Mouse (Mus musculus) right cerebral cortex, postnatal 25 days (tissue): ENCODE measurements around the gene St13.
"Not testable (repeated sequence)": the region's sequence is repeated elsewhere in the genome, so short reads cannot be mapped to it uniquely, and the experiment has no call there.

ENCODE experiments used
- DNase-seq: peaks from one replicate; pipeline ENCODE4 v3.0.0; 2022

The St13 gene

DNA sequence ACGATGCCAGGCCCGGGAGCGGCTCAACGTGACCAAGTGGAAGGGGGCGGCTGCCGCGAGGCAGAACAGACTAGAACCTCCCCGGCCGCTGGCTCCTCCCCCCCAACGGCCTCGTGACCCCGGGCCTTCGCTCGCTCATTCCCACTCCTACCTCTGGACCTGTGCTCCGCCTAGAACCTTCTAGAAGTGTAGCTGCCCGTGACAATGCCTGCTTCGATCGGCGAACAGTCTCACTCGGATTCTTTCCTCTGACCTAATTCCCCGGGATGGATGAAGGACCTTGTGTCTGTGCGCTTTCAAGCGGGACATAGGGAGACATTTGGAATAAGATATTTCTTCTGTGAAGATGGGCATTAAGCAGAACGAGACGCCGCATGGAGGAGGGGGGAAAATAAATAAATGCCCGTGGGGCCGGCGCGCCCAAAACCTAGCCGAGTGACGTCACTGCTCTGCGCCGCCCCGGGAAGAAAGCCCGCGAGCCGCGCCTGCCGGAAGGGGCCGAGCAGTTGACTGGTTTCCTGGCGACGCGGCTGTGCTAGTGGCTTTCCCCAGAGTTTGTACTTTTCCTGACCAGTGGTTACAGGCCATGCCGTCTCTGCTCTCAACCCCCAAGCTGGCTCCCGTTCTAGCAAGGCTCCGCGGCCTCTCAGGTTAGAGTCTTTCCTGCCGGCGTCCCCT is at the start of gene St13, which contains the start of gene Xpnpep3:
TSS of gene St13 (minus strand) at position 440 of the 678 bp plus-strand sequence.
TSS of gene Xpnpep3 (plus strand) at position 501 of the 678 bp plus-strand sequence.
- peak; percentile 96 for DNase-seq

DNA sequence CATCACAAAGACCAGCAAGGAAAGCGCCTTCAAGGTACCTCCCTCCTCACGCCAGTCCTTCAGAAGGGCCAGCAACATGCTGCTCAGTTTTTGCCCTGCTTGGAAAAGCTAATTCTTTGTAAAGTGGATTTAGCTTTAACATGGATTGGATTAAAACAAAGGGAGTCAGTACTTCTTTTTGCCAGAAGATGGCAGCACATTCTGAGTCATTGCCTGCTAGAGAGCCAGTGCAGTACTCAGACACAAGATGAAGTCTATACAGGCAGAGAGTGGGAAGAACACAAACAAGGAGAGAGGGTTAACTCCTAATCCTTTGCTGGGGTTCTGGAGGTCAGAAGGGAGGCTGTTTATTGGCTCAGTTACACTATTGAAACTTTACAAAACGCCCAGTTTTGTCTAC is 48.6 kb upstream of the St13 start:
- peak; percentile 25 for DNase-seq

DNA sequence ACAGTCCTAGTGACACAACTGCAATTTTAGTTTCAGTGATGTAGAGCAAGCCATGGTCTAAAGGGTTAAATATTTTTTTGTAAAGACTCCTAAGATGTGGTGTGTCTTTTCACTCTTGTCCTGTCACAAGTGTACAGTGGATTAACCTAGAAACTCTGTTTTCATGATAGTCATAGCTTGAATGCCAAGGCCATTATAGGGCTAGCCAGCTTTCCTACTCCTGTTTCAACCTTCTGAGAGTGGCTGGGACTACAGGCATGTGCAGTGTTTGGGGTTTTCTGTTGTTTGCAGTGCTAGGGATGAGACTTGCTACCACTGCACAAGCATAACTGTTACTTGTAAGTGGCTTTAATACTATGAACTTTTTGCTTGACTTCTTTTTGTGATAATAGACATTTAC is 39.4 kb upstream of the St13 start:
- DNase-seq, result no peak

DNA sequence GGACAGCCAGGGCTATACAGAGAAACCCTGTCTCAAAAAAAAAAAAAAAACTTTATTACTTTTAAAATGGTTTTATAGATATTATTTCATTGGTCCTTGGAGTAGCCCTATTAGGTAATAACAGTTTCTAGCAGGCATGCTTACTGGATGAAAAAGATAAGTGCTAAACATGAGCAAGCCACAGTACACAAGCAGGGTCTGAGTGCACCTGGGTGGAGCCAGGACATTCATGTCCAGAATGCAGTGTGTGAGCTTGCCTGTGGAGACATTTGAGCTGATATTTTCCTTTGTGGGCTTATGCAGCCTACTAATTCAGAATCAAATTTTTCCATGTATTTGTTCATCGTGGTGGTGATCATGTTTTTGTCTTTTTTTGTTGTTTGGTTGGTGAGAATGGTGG is 38.5 kb upstream of the St13 start:
- DNase-seq, result no peak

DNA sequence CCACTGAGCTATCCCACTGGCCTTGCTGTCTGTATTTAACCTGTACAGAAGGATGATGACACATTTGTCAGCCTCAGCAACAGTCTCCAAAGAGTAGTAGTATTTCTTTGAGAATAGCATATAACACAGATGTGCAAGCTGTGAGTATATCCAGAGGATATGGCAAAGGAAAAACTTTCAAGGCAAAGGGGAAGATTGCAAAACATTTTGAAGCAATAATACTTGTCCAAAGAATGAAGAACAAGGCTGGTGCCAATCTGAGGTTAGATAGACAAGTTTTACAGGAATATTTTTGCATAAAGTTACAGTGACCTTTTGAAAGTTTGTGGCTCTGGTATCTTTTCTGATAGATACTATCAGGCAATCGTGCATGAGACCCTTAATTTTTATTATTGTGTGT is 31.3 kb upstream of the St13 start:
- DNase-seq, result no peak

DNA sequence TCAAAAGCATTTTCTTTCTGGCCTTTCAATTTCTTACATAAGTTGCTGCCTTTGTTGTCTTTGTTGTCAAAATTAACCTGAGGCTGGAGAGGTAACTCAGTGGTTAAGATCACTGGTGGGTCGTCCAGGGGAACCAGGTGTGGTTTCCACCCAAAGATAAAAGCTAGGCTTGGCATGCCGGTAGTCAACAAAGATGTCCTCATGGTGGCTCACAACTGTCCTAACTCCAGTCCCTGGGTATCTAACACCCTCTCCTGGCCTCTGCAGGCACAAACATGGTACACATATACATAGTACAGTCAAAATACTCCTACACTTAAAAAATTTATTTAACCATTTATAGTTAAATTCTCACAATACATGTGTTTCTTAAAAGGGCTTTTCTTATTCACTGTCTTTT is 28.1 kb upstream of the St13 start:
- no peak for DNase-seq

DNA sequence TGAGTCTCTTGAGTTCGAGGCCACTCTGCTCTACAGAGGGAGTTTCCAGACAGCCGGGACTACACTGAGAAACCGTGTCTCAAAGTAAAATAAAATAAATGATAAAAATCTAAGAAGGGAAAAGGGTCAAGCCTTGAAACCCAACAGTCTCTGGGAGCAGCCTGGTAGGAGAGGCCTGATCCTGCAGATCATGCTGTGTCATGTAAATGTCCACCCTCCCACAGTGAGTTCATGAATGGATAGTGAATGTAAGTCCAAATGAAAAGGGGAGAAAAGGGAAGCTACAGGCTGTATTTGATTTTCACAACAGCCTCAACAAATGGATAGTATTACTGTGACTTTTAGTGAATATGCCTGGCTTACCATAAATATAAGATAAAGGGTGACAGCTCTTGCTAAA is 25.4 kb upstream of the St13 start:
- DNase-seq, result no peak

DNA sequence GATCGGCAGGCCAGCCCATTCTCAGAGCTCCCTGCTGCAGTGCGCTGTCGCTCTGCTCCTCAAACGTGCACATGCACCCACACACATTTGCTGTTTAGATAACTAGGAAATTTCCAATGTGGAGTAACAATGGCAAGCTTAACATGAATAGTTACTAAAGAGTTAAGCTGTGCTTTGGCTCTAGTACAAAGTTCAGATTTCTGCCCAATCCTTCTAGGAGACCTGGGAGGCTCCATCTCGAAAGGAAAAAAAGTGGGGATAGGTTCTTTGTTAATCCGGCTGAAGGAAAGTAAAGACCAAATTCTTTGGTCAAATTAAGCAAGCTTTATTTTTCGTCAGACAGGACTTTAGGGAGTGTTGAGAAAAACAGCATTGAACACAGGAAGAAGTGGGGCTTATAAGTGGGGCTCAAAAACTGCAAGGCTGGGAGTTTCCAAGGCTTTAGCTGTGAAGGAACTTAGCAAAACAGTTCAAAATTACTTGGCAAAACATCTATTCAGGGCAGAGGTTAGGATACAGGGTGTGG is 22.3 kb upstream of the St13 start:
- no peak for DNase-seq

DNA sequence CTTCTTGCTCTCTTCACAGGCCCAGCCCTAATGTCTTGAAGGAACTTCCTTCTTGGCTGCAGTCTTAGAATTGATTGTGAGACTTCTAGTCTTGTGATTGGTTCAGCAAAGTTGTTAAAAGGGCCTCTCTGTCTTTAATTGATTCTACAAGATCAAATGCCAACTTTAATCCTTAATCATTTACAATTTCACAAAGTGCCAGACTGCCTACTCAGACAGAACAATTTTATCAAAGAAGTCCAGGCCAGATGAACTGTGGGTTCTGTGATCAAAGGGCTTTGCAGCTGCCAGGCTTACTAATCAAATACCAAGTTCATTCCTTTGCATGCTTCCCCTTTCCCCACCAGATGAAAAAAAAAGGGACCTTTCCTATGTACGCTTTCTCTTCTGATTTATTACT is 21.6 kb upstream of the St13 start:
- DNase-seq, result no peak

DNA sequence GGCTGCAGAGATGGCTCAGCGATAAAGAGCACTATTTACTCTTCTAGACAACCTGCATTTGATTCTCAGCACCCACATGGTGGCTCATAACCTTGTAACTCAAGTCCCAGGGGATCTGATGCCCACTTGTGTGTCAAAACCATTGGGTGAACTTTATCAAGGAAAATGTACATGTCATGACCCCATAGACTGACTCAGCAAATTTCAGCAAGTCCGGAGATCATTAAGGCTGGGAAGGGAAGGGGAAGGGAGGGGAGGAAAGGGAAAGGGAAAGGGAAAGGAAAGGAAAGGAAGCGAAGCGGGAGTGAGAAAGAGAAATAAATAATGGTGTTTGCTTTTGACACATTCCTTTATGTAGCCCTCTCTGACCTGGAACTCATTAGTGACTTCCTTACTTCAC is 18.2 kb upstream of the St13 start:
- DNase-seq, result no peak

DNA sequence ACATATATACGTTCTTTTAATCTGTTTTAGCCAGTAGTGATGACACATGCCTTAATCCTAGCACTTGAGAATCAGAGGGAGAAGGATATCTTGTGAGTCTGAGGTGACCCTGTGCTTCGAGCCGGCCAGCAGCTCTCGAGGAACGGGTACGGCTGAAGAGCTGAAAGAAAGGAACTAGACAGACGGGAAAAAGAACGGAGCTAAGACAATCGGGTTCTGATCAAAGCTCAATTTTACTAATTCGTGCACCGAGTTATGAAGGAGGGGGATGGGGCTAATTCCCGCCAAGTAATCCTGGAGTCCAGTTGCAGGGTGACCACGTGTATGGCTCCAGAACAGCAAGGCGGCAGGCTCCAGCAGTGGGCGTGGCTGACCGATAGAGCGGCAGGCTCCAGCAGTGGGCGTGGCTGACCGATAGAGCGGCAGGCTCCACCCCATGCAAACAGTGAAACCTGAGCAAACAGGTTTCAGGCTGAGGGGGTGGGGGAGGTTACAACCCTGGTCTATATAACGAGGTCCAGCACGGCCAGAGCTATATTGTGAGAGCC is 17.0 kb upstream of the St13 start:
- not testable (repeated sequence) for DNase-seq

DNA sequence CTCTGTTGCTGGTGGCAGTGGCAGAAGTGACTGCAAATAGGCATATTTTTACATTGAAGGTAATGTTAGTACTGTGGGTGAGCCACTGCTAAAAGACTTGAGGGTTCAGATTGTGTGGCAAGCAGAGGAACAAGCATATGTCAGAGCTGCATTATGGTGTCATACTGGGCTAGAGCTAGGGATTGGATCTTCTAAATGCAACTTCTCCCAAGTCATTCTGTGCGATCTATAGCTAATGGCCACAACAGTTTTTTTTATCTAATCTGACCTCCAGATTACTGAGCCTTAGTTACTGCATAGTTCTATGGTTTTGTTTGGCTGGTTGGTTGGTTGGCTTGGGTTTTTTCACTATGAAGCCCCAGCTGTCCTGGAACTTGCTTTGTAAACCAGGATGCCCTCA is 8.3 kb upstream of the St13 start, which contains the start of gene Dnajb7:
TSS of gene Dnajb7 (minus strand) at position 101 of the 400 bp plus-strand sequence.
- no peak for DNase-seq

DNA sequence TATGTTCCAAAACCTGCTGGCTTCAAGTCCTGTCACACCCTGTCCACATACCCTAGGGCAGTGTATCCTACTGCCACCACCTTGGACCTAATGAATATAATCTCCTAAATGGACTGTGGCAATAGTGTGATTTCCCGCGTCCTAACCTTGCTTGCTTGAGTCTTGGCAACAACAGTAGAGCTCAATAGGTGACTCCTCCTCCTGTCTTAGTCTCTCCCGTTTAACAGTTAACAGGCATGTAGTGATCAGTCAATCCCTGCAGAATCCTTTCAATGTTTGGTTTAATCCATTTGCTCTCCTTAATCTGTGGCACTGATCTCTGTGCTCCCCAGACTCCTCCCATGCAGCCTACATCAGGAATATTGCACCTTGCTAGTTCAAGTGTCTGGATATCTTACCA is 5.1 kb upstream of the St13 start:
- no peak for DNase-seq

DNA sequence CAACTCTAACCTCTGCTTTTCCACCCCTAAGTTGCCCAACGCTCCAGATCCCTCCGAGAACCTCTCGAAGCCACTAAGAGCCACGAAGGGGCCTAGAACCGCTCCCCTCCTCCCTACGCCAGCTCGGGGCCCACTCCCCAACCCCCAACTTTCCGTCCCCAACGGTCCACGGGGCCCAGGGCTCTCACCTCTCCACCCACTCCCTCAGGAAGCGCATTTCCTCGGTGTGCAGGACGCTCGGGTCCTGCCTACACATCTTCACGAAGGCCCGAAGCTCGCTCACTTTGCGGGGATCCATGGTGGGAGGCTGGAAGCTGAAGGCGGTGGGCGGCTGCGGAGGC is 610 bp downstream of the St13 start:
- DNase-seq, result no peak

DNA sequence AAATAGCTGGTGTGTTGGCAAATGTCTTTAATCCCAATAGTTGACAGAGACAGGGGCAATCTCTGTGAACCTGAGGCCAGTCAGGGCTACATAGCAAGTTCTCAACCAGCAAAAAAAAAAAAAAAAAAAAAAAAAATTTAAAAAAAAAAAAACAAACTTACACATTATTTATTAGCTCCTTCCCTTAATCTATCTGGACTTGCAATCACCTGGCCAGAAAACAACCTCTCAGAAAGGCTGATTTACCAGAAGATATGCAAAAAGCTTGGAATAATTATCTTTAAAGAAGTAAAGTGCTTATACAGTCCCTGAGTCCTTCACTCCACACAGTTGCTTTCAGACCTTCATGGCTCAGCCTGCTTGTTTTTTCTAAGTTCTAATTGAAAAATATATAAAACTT is 1.7 kb downstream of the St13 start:
- DNase-seq, result no peak

DNA sequence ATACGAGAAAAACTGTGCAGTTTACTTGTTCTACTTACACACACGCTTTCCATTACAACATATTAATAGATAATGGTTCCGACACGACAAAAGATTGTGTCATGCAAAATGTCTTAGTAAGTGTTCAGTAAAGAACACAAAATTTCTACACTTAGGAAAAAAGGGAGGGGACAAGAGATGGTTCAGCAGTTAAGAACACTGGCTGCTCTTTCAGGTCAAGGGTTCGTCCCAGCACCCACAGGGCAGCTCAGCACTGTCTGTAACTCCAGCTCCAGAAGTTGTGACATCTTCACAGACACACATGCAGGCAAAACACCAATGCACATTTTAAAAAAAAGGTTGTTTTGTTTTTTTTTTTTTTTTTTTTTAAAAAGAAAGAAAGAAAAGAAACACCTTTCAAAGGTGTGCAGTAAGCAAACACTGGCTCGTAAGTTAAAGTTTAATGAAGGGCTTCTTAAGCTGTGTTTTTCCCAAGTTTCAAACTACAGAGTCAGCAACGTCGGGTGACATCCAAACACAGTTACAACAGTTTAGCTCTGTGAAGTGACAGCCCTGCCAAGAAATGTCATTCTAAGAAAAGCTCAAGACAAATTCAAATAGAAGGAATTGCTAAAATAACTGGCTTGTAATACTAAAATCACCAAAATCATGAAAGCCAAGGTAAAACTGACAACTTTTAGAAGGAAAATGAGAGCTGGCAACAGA is 5.5 kb downstream of the St13 start:
- no peak for DNase-seq

DNA sequence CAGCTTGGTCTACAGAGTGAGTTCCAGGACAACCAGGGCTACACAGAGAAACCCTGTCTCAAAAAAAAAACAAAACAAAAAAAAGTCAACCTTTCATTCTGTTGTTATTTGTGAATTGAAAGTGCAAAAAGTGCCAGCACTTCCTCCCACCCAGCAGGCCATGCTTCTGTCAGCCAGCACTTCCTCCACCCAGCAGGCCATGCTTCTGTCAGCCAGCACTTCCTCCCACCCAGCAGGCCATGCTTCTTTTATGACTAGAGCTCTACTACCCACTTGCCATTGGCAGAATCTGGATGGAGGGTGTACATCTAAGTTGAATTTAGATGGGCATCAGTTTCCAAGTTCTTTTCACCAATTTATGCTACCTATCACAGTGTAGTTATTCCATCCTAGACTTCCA is 6.9 kb downstream of the St13 start:
- peak; percentile 50 for DNase-seq

DNA sequence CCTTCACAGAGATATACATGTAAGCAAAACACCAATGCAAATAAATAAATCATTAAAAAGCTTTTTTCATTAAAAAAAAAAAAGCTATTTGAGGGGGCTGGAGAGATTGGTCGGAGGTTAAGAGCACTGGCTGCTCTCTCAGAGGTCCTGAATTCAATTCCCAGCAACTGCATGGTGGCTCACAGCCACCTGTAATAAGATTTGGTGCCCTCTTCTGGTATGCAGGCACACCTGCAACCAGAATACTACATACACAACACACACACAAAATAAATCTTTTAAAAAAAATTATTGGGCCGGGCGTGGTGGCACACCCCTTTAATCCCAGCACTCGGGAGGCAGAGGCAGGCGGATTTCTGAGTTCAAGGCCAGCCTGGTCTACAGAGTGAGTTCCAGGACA is 13.6 kb downstream of the St13 start:
- DNase-seq, result no peak

DNA sequence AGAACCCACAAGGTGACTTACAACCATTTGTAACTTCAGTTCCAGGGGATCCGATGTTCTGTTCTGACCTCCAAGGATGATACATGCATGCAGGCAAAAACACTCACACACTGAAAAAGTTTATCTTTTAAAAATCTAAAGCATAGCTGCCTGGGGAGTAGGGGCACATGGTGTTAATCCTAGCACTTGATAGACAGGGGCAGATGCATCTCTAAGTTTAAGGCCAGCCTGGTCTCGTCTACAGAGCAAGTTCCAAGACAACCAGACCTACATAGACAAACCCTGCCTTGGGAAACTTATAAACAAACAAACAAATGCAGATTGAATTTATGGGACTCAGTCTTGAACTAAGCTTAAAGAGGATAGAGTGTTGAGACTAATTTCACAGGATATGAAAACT is 21.0 kb downstream of the St13 start:
- DNase-seq, result no peak

DNA sequence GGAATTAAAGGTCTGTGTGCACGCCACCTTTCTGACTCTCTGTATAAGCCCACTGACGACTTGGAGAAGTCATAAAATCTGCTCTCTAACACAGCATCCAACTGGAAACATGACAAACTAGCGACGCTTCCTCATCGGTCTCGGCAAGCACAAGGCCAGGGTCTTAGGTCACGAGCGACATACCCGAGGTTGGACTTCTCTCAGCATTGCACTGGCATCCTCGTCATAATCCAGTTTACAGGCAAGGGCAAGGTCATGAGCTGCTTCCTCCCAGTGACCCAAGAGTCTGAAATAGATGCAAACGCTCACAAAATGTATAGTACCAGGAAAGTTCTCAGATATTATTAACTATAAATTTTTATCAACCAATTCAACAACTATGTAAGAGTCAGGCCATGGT is 25.3 kb downstream of the St13 start:
- DNase-seq, result no peak

DNA sequence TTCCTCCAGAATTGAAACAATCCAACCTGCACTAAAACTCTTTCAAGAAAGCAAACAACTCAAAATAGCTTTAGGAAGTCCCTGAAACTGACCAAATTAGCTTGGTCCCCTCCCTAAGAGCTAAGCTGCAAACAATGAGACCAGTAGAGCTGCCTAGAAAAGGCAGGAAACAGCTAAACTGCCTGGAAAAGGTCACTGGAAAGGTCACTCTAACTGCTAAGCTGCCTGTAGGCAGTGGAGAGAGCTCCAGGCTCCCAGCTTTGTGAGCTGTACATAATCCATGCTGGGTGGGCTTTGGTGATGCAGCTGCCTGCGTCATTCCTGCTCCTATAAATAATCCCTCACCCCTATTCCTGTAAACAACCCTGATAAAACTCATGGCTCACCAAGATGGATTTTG is 29.5 kb downstream of the St13 start:
- DNase-seq, result no peak

DNA sequence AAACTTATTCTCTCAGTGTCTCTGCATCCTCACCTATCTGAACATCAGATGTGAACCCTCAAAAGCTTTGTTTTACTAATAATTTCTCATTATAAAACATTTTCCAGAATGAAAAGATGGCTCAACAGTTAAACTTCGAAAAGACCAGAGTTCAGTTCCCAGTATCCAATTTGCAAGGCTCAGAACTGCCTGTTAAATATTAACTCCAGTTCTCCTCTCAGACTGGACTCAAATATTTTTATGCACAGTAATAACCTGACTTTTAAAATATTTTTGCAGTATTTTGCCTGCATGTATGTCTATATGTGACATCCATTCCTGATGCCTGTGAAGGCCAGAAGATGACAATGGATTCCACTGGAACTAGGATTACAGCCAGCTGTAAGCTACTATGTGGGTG is 31.3 kb downstream of the St13 start:
- no peak for DNase-seq

DNA sequence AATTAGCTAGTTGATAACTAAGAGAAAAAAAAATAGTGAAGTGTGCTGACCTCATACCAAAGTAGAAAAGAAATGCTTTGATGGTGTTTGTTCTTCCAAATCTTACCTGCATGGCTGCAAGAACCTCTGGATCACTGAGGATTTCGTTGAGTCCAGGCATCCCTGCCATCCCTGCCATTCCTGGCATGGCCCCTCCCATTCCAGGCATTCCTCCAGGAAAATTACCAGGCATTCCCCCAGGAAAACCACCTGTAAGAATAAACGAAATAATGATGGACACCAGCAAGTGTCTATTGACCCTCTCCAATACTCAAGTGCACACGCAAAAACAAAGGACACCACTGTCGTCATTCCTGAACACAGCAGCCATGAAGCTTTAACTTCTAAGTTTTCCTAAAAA is 33.6 kb downstream of the St13 start:
- no peak for DNase-seq

DNA sequence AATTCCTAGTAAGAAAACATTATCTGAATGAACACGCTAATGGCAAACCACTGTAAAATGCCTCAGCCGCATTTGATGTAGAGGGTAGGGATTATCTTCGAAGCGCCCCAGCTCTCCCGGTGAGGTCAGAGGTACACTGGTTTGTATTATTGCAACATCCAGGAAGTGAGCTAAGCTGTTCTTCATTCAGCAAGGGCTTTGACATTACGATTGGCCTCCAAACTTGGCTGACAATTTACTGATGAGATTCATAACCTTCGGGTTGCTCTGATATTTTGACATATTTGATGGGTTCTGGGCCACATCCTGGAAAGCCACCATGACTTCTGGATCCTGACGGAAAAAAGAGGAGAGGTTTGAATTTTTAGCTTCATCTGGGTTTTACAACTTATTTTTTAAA is 34.6 kb downstream of the St13 start:
- DNase-seq, result no peak
